Mouse (Mus musculus): ENCODE results near the gene Cbln4. TPM values are rescaled to one million over a fixed set of nuclear protein-coding genes. Genes with fewer than 3 reads are reported as not detected.

Gene Cbln4
- total and polyA plus RNA-seq, 2 experiments from 2014 or later = 30.2 to 42.6 TPM

DNA sequence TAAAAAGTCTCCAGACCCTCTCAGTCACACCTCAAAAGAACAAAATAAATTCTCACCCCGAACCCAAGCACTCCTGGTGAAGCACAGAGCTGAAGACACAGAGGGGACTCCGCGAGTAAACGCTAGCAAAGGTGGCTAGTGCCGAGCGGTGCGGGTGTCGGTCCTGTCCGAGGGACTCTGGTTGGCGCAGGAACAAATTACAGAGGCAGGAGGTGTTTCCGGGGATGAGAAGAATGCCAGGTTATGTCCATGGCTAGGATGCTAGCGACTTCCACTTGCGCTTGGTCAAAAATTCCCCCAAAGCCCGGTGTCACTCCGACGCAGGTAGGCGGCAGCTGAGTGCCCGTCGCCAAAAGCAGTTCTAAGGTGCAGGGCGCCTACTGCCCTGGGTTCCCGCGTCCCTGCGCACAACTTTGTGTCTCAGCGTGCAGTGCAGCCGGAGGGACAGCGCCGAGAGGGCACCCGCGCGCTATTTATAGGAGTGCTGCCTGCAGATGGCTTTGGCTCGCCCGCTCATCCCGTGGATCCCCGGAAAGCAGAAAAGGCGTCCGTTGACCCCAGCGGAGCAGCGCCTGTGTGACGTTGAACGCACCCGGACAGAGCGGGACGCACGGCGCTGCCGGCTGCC is 545 bp downstream of the Cbln4 start:
- WGBS = 1% methylated on average over 46 of the region's 46 CpGs
- peak overlapping the region; percentile 68 for H3K27ac ChIP-seq

GRCm38 (mm10) chr2:172042125-172042524 is 1.1 kb downstream of the Cbln4 start:
- H3K27ac ChIP-seq = peak overlapping the region; percentile 68
- peaks cover 8% of the 10 kb centered on the region for H3K4me1 ChIP-seq (ENCODE audit: insufficient read depth, low read length)
- peak overlapping the region; percentile 64 for H3K4me2 ChIP-seq (ENCODE audit: low read depth, low read length)
- ATAC-seq = peak; percentile 48; the same call in 1 of the 2 replicates
- no peaks in the 10 kb centered on the region for H3K27me3 ChIP-seq (ENCODE audit: insufficient read depth, low read length)
- peak; percentile 80 for DNase-seq (ENCODE audit: low spot score)
- TF ChIP-seq CTCF (IDR thresholded peaks at IDR 0.05; ENCODE audit: low read depth) = peak; percentile 34
- no peaks in the 10 kb centered on the region for H3K9me3 ChIP-seq (ENCODE audit: low read length)
- WGBS = under 1% methylated on average over 34 of the region's 34 CpGs
- no peaks in the 10 kb centered on the region for H3K36me3 ChIP-seq (ENCODE audit: insufficient read depth, low read length)
- peak overlapping the region; percentile 50 for H3K4me3 ChIP-seq (ENCODE audit: low read length)
- peak overlapping the region; percentile 56 for H3K9ac ChIP-seq (replicated peaks; ENCODE audit: low read length)

More for the DNA sequence above, 545 bp downstream of the Cbln4 start:
- ATAC-seq (0 out of 2 replicates have a peak, but pooled peaks have one; percentile 27), DNase-seq (ENCODE audit: low spot score) (peak; percentile 40)
- H3K27me3 ChIP-seq (ENCODE audit: insufficient read depth, low read length) = no peaks in the 10 kb centered on the region
- no peaks in the 10 kb centered on the region for H3K36me3 ChIP-seq (ENCODE audit: insufficient read depth, low read length)
- no peaks in the 10 kb centered on the region for H3K9me3 ChIP-seq (ENCODE audit: low read length)
- H3K4me1 ChIP-seq (ENCODE audit: insufficient read depth, low read length) = peaks cover 8% of the 10 kb centered on the region
- H3K4me3 ChIP-seq (ENCODE audit: low read length) = peak overlapping the region; percentile 50
- peak overlapping the region; percentile 56 for H3K9ac ChIP-seq (replicated peaks; ENCODE audit: low read length)
- TF ChIP-seq CTCF (IDR thresholded peaks at IDR 0.05; ENCODE audit: low read depth) = no peak
- peak overlapping the region; percentile 64 for H3K4me2 ChIP-seq (ENCODE audit: low read depth, low read length)

- Histone ChIP-seq H3K4me1 (ENCODE audit: insufficient read depth, low read length) (peaks cover 8% of the 10 kb centered on the region), H3K4me2 (ENCODE audit: low read depth, low read length) (peak overlapping the region; percentile 64), H3K27me3 (ENCODE audit: insufficient read depth, low read length) (no peaks in the 10 kb centered on the region), H3K9ac (replicated peaks; ENCODE audit: low read length) (peak overlapping the region; percentile 56), H3K27ac (peak overlapping the region; percentile 41; the same call in 1 of the 2 replicates), H3K9me3 (ENCODE audit: low read length) (no peaks in the 10 kb centered on the region), H3K4me3 (ENCODE audit: low read length) (peak overlapping the region; percentile 50), H3K36me3 (ENCODE audit: insufficient read depth, low read length) (no peaks in the 10 kb centered on the region)
- 20% methylated on average over 10 of the region's 10 CpGs for WGBS
- ATAC-seq (peak; percentile 36; the same call in 1 of the 2 replicates), DNase-seq (ENCODE audit: low spot score) (peak; percentile 42)
- no peak for TF ChIP-seq CTCF (IDR thresholded peaks at IDR 0.05; ENCODE audit: low read depth)
Observed at GRCm38 (mm10) chr2:172040859-172041258, 2.4 kb downstream of the Cbln4 start.

GRCm38 (mm10) chr2:172039601-172040000 is 3.7 kb downstream of the Cbln4 start:
- WGBS = 61% methylated on average over 5 of the region's 5 CpGs
- Histone ChIP-seq H3K9me3 (ENCODE audit: low read length) (no peaks in the 10 kb centered on the region), H3K4me3 (ENCODE audit: low read length) (peak overlapping the region; percentile 50), H3K27me3 (ENCODE audit: insufficient read depth, low read length) (no peaks in the 10 kb centered on the region), H3K4me2 (ENCODE audit: low read depth, low read length) (peak overlapping the region; percentile 64), H3K27ac (no peak overlapping the region; the same call in 1 of the 2 replicates), H3K9ac (replicated peaks; ENCODE audit: low read length) (peak overlapping the region; percentile 56; the same call in 1 of the 2 replicates), H3K4me1 (ENCODE audit: insufficient read depth, low read length) (peaks cover 8% of the 10 kb centered on the region), H3K36me3 (ENCODE audit: insufficient read depth, low read length) (no peaks in the 10 kb centered on the region)
- peak; percentile 36 for DNase-seq (ENCODE audit: low spot score)
- no peak for TF ChIP-seq CTCF (IDR thresholded peaks at IDR 0.05; ENCODE audit: low read depth)
- no peak for ATAC-seq

DNA sequence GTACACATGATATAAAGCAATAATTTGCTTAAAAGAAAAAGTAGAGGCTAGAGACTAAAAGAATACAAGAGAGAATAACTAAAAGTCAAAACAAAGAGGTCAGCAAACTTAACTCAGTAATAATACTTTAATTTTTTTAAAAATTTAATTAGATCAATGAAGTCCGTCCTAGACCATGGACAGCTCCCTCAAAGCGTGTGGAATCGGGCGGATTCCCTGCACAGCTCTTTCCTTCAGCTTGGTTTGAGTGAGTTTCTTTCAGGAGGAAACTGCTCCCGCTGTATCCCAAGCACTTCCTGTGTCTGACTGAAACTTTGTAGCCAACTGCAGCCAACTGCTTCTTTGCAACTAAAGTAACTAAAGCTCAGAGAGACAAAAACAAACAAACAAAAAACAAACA is 9.0 kb downstream of the Cbln4 start:
- no peak for DNase-seq (ENCODE audit: low spot score)
- Histone ChIP-seq H3K4me2 (ENCODE audit: low read depth, low read length) (no peak overlapping the region), H3K36me3 (ENCODE audit: insufficient read depth, low read length) (no peaks in the 10 kb centered on the region), H3K4me1 (ENCODE audit: insufficient read depth, low read length) (no peaks in the 10 kb centered on the region), H3K9ac (replicated peaks; ENCODE audit: low read length) (no peak overlapping the region), H3K27ac (no peak overlapping the region), H3K9me3 (ENCODE audit: low read length) (no peaks in the 10 kb centered on the region), H3K4me3 (ENCODE audit: low read length) (no peak overlapping the region), H3K27me3 (ENCODE audit: insufficient read depth, low read length) (no peaks in the 10 kb centered on the region)
- no peak for TF ChIP-seq CTCF (IDR thresholded peaks at IDR 0.05; ENCODE audit: low read depth)
- 54% methylated on average over 5 of the region's 5 CpGs for WGBS
- no peak for ATAC-seq

GRCm38 (mm10) chr2:172025459-172026130 is 17.7 kb downstream of the Cbln4 start:
- H3K4me1 ChIP-seq (ENCODE audit: insufficient read depth, low read length) = no peaks in the 10 kb centered on the region
- no peak for DNase-seq (ENCODE audit: low spot score)

More at GRCm38 (mm10) chr2:172025459-172026130, 17.7 kb downstream of the Cbln4 start:
- H3K4me2 ChIP-seq (ENCODE audit: low read depth, low read length) = no peak overlapping the region
- no peak overlapping the region for H3K4me3 ChIP-seq (ENCODE audit: low read length)
- no peaks in the 10 kb centered on the region for H3K36me3 ChIP-seq (ENCODE audit: insufficient read depth, low read length)
- no peaks in the 10 kb centered on the region for H3K27me3 ChIP-seq (ENCODE audit: insufficient read depth, low read length)
- H3K9ac ChIP-seq (replicated peaks; ENCODE audit: low read length) = no peak overlapping the region
- no peak overlapping the region for H3K27ac ChIP-seq
- ATAC-seq = no peak
- WGBS = 27% methylated on average over 12 of the region's 12 CpGs
- TF ChIP-seq CTCF (IDR thresholded peaks at IDR 0.05; ENCODE audit: low read depth) = no peak
- H3K9me3 ChIP-seq (ENCODE audit: low read length) = no peaks in the 10 kb centered on the region

All from hindbrain, postnatal 0 days (tissue).